Mouse (Mus musculus) mouse trophoblast stem cell (cell line): Measurements from ENCODE around the gene Kbtbd2.

Experiments
- in situ Hi-C, 2 experiments: fragments of 300-500 bp; cut with MseI, MboI; formaldehyde crosslinking; loops; 2 replicates in 1 of 2; 3 replicates in 1 of 2; pipeline ENCODE4 v1.15.1; 2025

Gene Kbtbd2

GRCm38 (mm10) chr6:56787668-56788067, 9.9 kb downstream of the Kbtbd2 start:
- in situ Hi-C loops = no loop called here

GRCm38 (mm10) chr6:56785068-56785467, 12.5 kb downstream of the Kbtbd2 start:
- in situ Hi-C loops = no loop called here

DNA sequence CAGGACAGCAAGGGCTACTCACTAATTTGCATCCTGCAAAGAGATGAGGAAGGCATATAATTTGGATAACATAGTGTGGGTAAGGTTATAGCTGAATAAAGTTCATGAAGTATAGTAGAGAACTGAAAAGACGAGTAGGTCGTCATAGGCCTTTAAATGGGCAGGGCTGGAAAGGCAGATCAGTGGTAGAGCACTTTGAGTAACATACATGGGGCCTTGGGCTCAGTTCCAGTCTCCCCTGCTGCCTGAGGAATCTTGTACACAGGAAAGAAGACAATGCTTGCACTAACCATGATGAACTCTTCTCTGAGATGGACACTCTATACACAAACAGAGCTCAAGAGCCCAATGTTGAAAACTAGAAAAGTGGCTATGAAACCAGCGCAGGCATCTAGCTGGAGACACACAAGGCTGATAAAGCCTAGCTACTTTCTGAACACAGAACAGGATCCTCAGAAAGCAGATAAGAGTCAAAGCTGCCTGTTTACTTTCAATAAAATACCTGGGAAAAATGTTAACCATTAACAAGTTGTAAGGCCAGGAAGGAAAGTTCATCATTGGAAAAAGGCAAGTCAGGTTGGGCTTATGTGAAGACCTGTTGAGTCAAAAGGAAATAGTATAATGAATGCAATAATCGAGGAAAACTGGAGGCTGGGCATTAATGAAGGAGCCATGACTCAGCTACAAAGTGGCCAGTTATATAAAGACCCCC, 13.9 kb downstream of the Kbtbd2 start:
- in situ Hi-C loops = no loop called here

DNA sequence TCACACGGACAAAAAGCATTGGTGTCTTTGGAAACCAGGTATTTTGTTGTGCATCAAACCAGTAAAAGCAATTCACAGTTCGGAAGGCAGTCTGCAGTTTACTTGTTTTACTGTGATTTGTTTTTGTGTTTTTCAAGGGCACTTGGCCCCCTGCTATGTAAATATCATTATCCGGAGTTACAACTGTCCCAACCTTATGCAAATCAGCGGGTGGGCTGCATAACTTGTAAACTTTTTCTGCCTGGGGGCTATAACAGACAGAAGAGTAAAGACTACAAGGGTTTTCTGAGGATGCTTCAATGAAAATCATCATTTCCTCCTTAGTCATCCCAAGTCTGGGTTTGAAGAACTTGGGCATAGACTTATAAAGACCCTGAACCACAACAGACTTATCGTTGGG, 18.0 kb downstream of the Kbtbd2 start:
- in situ Hi-C loops = no loop called here

DNA sequence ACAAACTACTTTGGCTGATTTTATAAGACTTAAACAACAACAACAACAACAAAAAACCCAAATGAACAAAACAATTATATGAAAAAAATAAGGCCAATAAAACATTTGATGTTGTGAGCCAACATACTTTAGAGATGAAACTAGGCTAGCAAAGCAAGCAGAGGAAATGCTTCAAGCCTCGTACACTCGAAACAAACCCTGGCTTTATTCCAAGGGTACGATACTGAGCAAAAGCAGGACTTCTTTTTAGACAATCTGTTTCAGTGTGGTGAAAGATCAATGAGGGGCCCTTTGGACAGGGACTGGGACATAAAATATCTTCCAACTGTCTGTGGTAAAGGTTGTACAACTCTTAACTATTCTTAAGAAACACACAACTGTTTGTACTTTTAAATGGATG, 21.8 kb downstream of the Kbtbd2 start:
- in situ Hi-C loops = no loop called here

DNA sequence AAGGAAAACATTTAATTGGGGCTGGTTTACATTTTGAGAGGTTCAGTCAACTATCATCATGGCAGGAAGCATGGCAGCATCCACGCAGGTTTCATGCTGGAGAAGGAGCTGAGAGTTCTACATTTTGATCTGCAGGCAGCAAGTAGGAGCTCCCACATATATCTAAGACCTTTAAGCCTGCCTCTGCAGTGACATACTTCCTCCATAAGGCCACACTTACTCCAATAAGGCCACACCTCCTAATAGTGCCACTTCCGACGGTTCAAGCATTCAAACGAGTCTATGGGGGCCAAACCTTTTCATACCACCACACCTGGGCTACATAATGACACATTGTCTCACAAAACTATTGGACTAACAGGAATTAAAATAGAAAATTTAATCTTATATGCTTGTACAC, 31.9 kb downstream of the Kbtbd2 start:
- in situ Hi-C loops = no loop called here

DNA sequence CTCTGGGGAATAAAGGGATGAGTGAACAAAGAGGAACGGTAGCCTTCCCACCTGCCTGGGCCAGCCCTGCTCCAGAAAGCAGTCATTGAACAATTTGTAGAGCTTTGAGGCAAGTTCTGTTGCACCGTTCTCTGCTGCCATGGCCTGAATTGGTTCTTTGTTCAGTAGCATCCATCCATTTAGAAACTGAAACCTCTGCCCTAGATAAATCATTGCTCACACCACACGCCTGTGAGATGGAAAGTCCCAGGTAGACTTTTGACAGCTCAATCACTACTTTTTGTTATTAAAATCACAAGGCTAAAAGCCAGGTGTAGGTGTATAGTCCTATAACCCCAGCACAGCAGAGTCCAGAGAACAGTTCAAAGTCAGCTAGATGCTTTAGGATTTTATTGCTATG, 32.3 kb downstream of the Kbtbd2 start:
- in situ Hi-C loops = no loop called here

DNA sequence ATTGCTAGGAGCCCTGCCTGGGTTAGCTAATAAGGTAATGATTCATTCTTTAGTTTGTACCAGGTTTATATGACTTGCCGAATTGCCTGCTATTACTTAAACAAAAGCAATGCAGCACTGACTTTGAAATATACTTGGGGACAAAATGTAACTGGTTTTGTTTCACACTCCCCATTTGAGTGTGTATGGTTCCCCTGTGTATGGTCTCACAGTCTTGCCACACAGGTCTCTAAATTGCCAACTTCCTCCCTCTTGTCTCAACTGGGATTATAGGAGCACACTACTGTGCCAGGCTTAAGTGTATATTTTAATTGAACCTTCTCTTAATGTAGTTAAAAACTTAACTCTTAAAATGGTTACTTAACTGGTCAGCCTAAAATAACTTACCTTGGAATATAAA, 38.3 kb downstream of the Kbtbd2 start:
- in situ Hi-C loops = no loop called here

- in situ Hi-C loops = no loop called here
These were observed 41.5 kb downstream of the Kbtbd2 start for GRCm38 (mm10) chr6:56756117-56756516.

DNA sequence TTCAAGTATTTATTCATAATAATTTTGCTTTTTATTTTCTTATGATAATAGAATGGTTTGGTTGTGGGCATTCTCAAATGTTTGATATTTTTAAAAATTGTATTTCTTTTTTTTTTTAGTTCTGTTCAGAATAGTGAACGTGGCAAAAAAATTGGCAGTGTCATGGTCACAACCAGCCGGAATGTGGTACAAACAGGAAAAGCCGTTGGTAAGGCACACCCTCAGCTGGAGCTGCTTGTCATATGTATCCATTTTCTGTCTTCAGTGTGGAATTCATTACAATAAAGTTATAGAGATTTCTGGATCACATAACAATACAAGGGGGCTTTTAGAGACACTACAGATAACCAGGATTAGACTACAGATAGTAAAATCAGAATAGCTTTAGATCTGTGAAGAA, 43.9 kb downstream of the Kbtbd2 start:
- in situ Hi-C loops = no loop called here

DNA sequence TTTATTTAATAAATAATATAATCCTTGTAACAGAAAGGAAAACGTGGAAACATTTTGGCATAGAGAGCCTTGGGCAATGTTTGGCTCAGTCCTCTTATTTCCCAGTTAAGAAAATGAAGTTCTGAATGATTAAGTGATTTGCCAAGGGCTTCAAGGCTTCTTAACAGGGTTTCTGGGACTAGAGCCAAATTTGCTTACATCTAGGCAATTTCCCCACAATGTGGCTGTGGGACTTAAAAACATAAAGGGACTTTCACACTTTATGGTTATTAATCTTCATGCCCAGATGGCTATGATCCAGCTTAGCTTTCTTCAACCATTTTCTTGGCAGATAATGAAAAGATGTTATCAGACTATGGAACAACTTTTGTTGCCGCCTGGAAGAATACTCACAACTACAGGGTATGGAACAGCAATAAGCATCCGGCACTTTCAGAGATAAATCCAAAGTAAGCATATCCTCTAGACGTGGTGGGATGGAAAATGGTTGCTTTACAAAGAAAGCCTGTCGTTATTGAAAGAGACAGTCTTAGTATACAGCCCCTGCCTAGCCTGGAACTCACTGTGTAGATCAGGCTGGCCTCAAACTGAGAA, 51.6 kb downstream of the Kbtbd2 start:
- in situ Hi-C loops = no loop called here

DNA sequence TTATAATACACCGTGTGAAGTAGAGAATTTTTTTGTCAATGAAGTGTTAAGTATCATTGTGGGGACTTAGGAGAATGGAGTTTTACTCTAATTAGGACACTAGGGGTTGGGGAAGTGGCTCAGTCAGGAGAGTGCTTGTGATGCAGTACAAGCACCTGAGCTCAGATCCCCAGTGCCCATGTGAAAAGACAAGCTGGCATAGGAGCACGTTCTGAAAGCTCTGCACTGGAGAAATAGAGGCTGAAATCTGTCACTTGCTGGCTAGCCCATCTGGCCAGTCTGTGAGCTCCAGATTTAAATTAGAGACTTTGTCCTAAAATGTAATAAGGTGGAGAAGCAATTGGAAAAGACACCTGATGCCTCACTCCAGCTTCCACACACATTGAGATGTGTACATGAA, 65.1 kb downstream of the Kbtbd2 start:
- in situ Hi-C loops = no loop called here
